Mouse (Mus musculus) hindbrain, embryonic 16.5 days (tissue): ENCODE data around the gene Pla2r1. TPM values are rescaled to one million over a fixed set of nuclear protein-coding genes. Genes with fewer than 3 reads are reported as not detected.

ENCODE experiments used
- ATAC-seq: fragments of 200-750 bp; cut with Nextera tagmentation; 2 replicates; pipeline ENCODE4 v1.8.0; 2017; ENCODE audit warnings: moderate TSS enrichment, moderate library complexity
- H3K27ac ChIP-seq: fragments of 300-500 bp; sonication (generic); 2 replicates; pipeline ENCODE4 v1.5.1; 2014; ENCODE audit warnings: low read depth, mild to moderate bottlenecking, control low read depth, low read length, moderate library complexity
- H3K27me3 ChIP-seq: fragments of 300-500 bp; sonication (generic); replicated peaks from 2 replicates; pipeline ENCODE4 v1.6.1; 2014; ENCODE audit warnings: low read length; ENCODE audit not compliant: control insufficient read depth, insufficient read depth
- H3K36me3 ChIP-seq: fragments of 300-500 bp; sonication (generic); 2 replicates; pipeline ENCODE4 v1.6.1; 2014; ENCODE audit warnings: mild to moderate bottlenecking, low read length, moderate library complexity, mixed read lengths; ENCODE audit not compliant: control insufficient read depth, insufficient read depth
- H3K4me1 ChIP-seq: fragments of 300-500 bp; sonication (generic); 2 replicates; pipeline ENCODE4 v1.6.1; 2014; ENCODE audit warnings: low read depth, low read length; ENCODE audit not compliant: control insufficient read depth, insufficient read depth
- H3K4me2 ChIP-seq: fragments of 300-500 bp; sonication (generic); 2 replicates; pipeline ENCODE4 v1.6.1; 2014; ENCODE audit warnings: mild to moderate bottlenecking, low read length, control low read depth, moderate library complexity
- H3K4me3 ChIP-seq: fragments of 300-500 bp; sonication (generic); 2 replicates; pipeline ENCODE4 v1.5.1; 2014; ENCODE audit warnings: mild to moderate bottlenecking, low read length, control low read depth, moderate library complexity
- H3K9ac ChIP-seq: fragments of 300-500 bp; sonication (generic); 2 replicates; pipeline ENCODE4 v1.6.1; 2014; ENCODE audit warnings: low read depth, mild to moderate bottlenecking, control low read depth, low read length, moderate library complexity
- H3K9me3 ChIP-seq: fragments of 300-500 bp; sonication (generic); 2 replicates; pipeline ENCODE4 v1.6.1; 2014; ENCODE audit warnings: mild to moderate bottlenecking, low read length, moderate library complexity; ENCODE audit not compliant: control insufficient read depth
- whole genome bisulfite sequencing: fragments of 180-500 bp; shearing (Covaris S2); extraction: QIAGEN DNeasy Blood & Tissue Kit; methylation state at CpG from one replicate; pipeline ENCODE4 v1.1.7; 2014; 5-methylcytosine and 5-hydroxymethylcytosine counted together
- polyA plus RNA-seq: library from polyadenylated mRNA; unstranded; fragments of >200 nt; fragmentation: Nextera tagmentation; extraction: Ambion mirVana; gene quantifications from 2 replicates; pipeline ENCODE4 v1.2.1, GENCODE M21; 2015

Gene Pla2r1
- polyA plus RNA-seq, 1 experiment from 2014 or later, result 0.50 TPM

DNA sequence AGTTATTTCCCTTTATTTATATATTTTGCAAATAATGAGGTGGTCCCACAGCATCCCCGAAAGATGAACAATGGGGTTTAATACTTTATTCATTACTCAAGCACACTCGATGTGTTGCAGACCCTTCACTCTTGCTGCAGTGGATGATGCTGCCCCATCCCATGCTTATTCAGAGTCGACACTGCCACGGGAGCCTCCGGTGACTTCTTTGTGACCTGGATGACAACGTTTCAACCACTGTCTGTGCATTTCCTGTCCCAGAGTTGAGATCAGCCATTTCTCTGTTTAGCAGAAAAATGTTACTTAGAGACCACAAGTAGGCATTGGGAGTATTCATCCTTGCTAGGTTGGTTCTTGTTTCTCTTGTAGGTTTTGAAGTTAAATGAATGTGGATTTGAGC, 159.3 kb downstream of the Pla2r1 start:
- Histone ChIP-seq H3K4me3 (no peak overlapping the region), H3K27ac (no peak overlapping the region), H3K9me3 (0 out of 2 replicates have a peak, but pooled peaks cover 2% of the 10 kb centered on the region), H3K4me1 (no peaks in the 10 kb centered on the region), H3K9ac (no peak overlapping the region), H3K36me3 (no peaks in the 10 kb centered on the region), H3K27me3 (no peaks in the 10 kb centered on the region), H3K4me2 (no peak overlapping the region)
- no peak for ATAC-seq
- WGBS, result 66% methylated on average over 6 of the region's 6 CpGs

DNA sequence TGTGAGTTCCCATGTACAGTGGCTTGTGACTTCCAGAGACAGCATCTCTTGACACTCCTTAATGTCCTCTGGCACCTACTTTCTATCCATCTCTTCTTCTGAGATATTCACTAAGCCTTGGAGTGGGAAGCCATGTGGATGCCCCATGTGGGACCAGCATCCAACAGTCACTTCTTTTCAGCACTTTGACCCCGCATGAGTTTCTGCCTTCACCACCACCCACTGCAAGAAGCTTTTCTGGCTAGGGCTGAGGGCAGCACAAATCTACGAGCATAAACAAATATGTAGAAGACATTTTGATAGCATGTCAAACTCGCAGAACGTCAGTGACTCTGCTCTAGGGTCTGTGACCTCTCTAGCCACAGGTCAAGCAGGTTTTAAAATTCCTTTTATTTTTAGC, 160.8 kb downstream of the Pla2r1 start:
- H3K9me3 ChIP-seq, result no peaks in the 10 kb centered on the region
- H3K4me2 ChIP-seq, result no peak overlapping the region
- H3K9ac ChIP-seq, result no peak overlapping the region
- H3K27me3 ChIP-seq, result no peaks in the 10 kb centered on the region
- no peaks in the 10 kb centered on the region for H3K4me1 ChIP-seq
- no peak for ATAC-seq
- H3K4me3 ChIP-seq, result no peak overlapping the region
- no peak overlapping the region for H3K27ac ChIP-seq
- no peaks in the 10 kb centered on the region for H3K36me3 ChIP-seq
- WGBS, result 86% methylated on average over 4 of the region's 4 CpGs

DNA sequence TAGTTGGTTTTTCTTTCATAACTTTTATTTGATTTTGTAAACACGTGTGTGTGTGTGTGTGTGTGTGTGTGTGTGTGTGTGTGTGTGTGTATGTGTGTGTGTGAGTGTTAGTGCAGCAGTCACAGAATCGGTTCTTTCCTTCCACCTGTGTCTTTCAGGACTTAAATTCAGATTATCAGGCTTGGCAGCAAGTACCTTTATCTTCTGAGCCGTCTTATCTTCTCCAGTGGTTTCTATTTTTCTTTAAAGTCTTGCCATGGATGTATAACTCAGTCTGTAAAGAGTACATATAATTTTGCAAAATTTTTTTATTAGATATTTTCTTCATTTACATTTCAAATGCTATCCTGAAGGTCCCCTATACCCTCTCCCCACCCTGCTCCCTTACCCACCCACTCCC, 165.7 kb downstream of the Pla2r1 start:
- 88% methylated on average over 3 of the region's 3 CpGs for WGBS

DNA sequence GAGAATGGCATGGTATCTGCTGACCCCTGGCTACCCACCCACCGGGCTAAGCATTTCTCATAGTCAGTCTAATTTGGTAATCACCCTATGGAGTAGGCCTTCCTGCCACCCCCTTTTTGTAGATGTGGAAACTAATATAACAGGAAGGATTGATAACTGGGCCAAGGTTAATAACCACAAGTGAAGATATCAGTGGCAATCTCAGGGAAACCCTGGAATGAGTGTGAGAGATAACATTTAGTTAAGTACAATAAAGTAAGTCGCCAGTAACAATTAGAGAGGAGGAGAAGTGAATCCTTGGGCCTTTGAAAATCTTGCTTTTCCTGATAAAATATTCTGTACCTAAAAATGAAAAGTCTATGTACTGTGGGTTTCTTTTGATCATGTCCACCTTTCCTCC, 166.3 kb downstream of the Pla2r1 start:
- ATAC-seq, result no peak
- Histone ChIP-seq H3K27ac (no peak overlapping the region), H3K4me3 (no peak overlapping the region), H3K9me3 (no peaks in the 10 kb centered on the region), H3K27me3 (no peaks in the 10 kb centered on the region), H3K9ac (no peak overlapping the region), H3K4me2 (no peak overlapping the region), H3K4me1 (no peaks in the 10 kb centered on the region), H3K36me3 (no peaks in the 10 kb centered on the region)
- 81% methylated on average over 2 of the region's 2 CpGs for WGBS

More for the DNA sequence above, 165.7 kb downstream of the Pla2r1 start:
- H3K36me3 ChIP-seq, result no peaks in the 10 kb centered on the region
- H3K9me3 ChIP-seq, result no peaks in the 10 kb centered on the region
- no peak overlapping the region for H3K4me2 ChIP-seq
- H3K27ac ChIP-seq, result no peak overlapping the region
- H3K27me3 ChIP-seq, result no peaks in the 10 kb centered on the region
- no peak for ATAC-seq
- no peak overlapping the region for H3K4me3 ChIP-seq
- H3K4me1 ChIP-seq, result no peaks in the 10 kb centered on the region
- no peak overlapping the region for H3K9ac ChIP-seq

- no peaks in the 10 kb centered on the region for H3K4me1 ChIP-seq
- no peak overlapping the region for H3K4me2 ChIP-seq
- no peaks in the 10 kb centered on the region for H3K36me3 ChIP-seq
- no peaks in the 10 kb centered on the region for H3K27me3 ChIP-seq
- no peak overlapping the region for H3K27ac ChIP-seq
- no peak for ATAC-seq
- no peak overlapping the region for H3K4me3 ChIP-seq
- no peak overlapping the region for H3K9ac ChIP-seq
- H3K9me3 ChIP-seq, result no peaks in the 10 kb centered on the region
Measured at GRCm38 (mm10) chr2:60384763-60385085, 168.4 kb downstream of the Pla2r1 start.

- H3K27ac ChIP-seq, result no peak overlapping the region
- no peak overlapping the region for H3K9ac ChIP-seq
- no peaks in the 10 kb centered on the region for H3K9me3 ChIP-seq
- no peak for ATAC-seq
- no peaks in the 10 kb centered on the region for H3K27me3 ChIP-seq
- H3K36me3 ChIP-seq, result no peaks in the 10 kb centered on the region
- H3K4me3 ChIP-seq, result no peak overlapping the region
- H3K4me1 ChIP-seq, result no peaks in the 10 kb centered on the region
- 30% methylated on average over 7 of the region's 7 CpGs for WGBS
- no peak overlapping the region for H3K4me2 ChIP-seq
Measured at GRCm38 (mm10) chr2:60384083-60384762, 168.9 kb downstream of the Pla2r1 start.

- WGBS, result under 1% methylated on average over 45 of the region's 46 CpGs
- H3K27me3 ChIP-seq, result no peaks in the 10 kb centered on the region
- peak; percentile 98 for ATAC-seq
- peak within 1 kb of the TSS; percentile 91 for H3K4me2 ChIP-seq
- H3K27ac ChIP-seq, result no peak within 1 kb of the TSS
- no peaks in the 10 kb centered on the region for H3K36me3 ChIP-seq
- no peaks in the 10 kb centered on the region for H3K4me1 ChIP-seq
- H3K9me3 ChIP-seq, result no peaks in the 10 kb centered on the region
- peak within 1 kb of the TSS; percentile 61 for H3K4me3 ChIP-seq
- peak within 1 kb of the TSS; percentile 71 for H3K9ac ChIP-seq
Measured at GRCm38 (mm10) chr2:60382858-60383669, 170.0 kb downstream of the Pla2r1 start, which contains the start of gene Ly75. Gene Ly75 (minus strand): TSS chr2:60383303.

- no peaks in the 10 kb centered on the region for H3K4me1 ChIP-seq
- H3K4me3 ChIP-seq, result no peak overlapping the region
- no peaks in the 10 kb centered on the region for H3K36me3 ChIP-seq
- no peak overlapping the region for H3K9ac ChIP-seq
- WGBS, result 80% methylated on average over 3 of the region's 3 CpGs
- no peaks in the 10 kb centered on the region for H3K9me3 ChIP-seq
- ATAC-seq, result no peak
- no peaks in the 10 kb centered on the region for H3K27me3 ChIP-seq
- H3K4me2 ChIP-seq, result peak overlapping the region; percentile 91
- no peak overlapping the region for H3K27ac ChIP-seq
Measured at GRCm38 (mm10) chr2:60382346-60382745, 170.8 kb downstream of the Pla2r1 start.

- H3K36me3 ChIP-seq, result no peaks in the 10 kb centered on the region
- H3K9me3 ChIP-seq, result no peaks in the 10 kb centered on the region
- 85% methylated on average over 5 of the region's 5 CpGs for WGBS
- ATAC-seq, result no peak
- H3K27me3 ChIP-seq, result no peaks in the 10 kb centered on the region
- no peaks in the 10 kb centered on the region for H3K4me1 ChIP-seq
- H3K9ac ChIP-seq, result no peak overlapping the region
- H3K27ac ChIP-seq, result no peak overlapping the region
- no peak overlapping the region for H3K4me2 ChIP-seq
- H3K4me3 ChIP-seq, result no peak overlapping the region
Measured at GRCm38 (mm10) chr2:60377260-60377659, 175.8 kb downstream of the Pla2r1 start.
